Comparison of ENCODE assay signal across 8 mouse cellular contexts in genomic region chr7:64064460-64065241, GRCm38 (mm10).
A peak's percentile ranks its signal among the peaks of the same experiment; 100 is the strongest.
DNase-seq lines count a peak whose midpoint lies in the region; ATAC-seq and TF ChIP-seq lines count a peak whose summit lies in the region.

No protein-coding gene starts in this region.

- H3K4me2 ChIP-seq in heart, embryonic 16.5 days (ENCODE audit: low read depth, low read length): no peak overlapping the region
- no peak overlapping the region for H3K4me2 ChIP-seq in stomach, embryonic 16.5 days (ENCODE audit: low read depth, low read length)
- H3K4me2 ChIP-seq in hindbrain, embryonic 16.5 days (ENCODE audit: low read length): no peak overlapping the region
- no peak overlapping the region for H3K4me2 ChIP-seq in hindbrain, embryonic 11.5 days (replicated peaks; ENCODE audit: low read depth, low read length)

- no peaks in the 10 kb centered on the region for H3K9me3 ChIP-seq in heart, embryonic 16.5 days (replicated peaks; ENCODE audit: control insufficient read depth, low read length)
- H3K9me3 ChIP-seq in stomach, embryonic 16.5 days (replicated peaks; ENCODE audit: control insufficient read depth, low read length): no peaks in the 10 kb centered on the region
- no peaks in the 10 kb centered on the region for H3K9me3 ChIP-seq in hindbrain, embryonic 16.5 days (ENCODE audit: control insufficient read depth, low read length)
- no peaks in the 10 kb centered on the region for H3K9me3 ChIP-seq in hindbrain, embryonic 11.5 days (ENCODE audit: control insufficient read depth, low read length)

- H3K4me1 ChIP-seq in cerebellum, adult 2 months (ENCODE audit: control insufficient read depth, insufficient read depth, low read length): peaks cover 8% of the 10 kb centered on the region
- H3K4me1 ChIP-seq in heart, embryonic 16.5 days (ENCODE audit: control insufficient read depth, insufficient read depth, low read length): peaks cover 7% of the 10 kb centered on the region
- H3K4me1 ChIP-seq in stomach, embryonic 16.5 days (ENCODE audit: control insufficient read depth, insufficient read depth, low read length): peaks cover 7% of the 10 kb centered on the region; the same call in 1 of the 2 replicates
- no peaks in the 10 kb centered on the region for H3K4me1 ChIP-seq in hindbrain, embryonic 16.5 days (ENCODE audit: control insufficient read depth, insufficient read depth, low read depth, low read length)
- no peaks in the 10 kb centered on the region for H3K4me1 ChIP-seq in hindbrain, embryonic 11.5 days (replicated peaks; ENCODE audit: control insufficient read depth, insufficient read depth, low read length)

- intact Hi-C loops in left cerebral cortex, postnatal 4 days (cut with DNase I): no loop called here

- H3K27ac ChIP-seq in cerebellum, adult 2 months (ENCODE audit: insufficient read depth, low read length): no peak overlapping the region
- peak overlapping the region; percentile 66 for H3K27ac ChIP-seq in heart, embryonic 16.5 days (ENCODE audit: low read length)
- H3K27ac ChIP-seq in stomach, embryonic 16.5 days (ENCODE audit: low read length): no peak overlapping the region
- H3K27ac ChIP-seq in hindbrain, embryonic 16.5 days (ENCODE audit: low read depth, low read length): no peak overlapping the region
- H3K27ac ChIP-seq in hindbrain, embryonic 11.5 days (ENCODE audit: low read depth, low read length): no peak overlapping the region

- WGBS in cerebellum, adult 2 months: 39% methylated on average over 7 of the region's 7 CpGs
- WGBS in heart, embryonic 16.5 days: 48% methylated on average over 7 of the region's 7 CpGs
- WGBS in stomach, embryonic 16.5 days: 61% methylated on average over 7 of the region's 7 CpGs
- 72% methylated on average over 7 of the region's 7 CpGs for WGBS in hindbrain, embryonic 16.5 days
- 89% methylated on average over 7 of the region's 7 CpGs for WGBS in hindbrain, embryonic 11.5 days

- TF ChIP-seq CTCF in cerebellum, adult 2 months (IDR thresholded peaks at IDR 0.05; ENCODE audit: borderline replicate concordance, insufficient read depth, low read depth, low read length): no peak

- no peaks in the 10 kb centered on the region for H3K27me3 ChIP-seq in cerebellum, adult 2 months (ENCODE audit: control insufficient read depth, insufficient read depth, low read length)
- no peaks in the 10 kb centered on the region for H3K27me3 ChIP-seq in heart, embryonic 16.5 days (ENCODE audit: control insufficient read depth, insufficient read depth, low read length)
- H3K27me3 ChIP-seq in stomach, embryonic 16.5 days (ENCODE audit: control insufficient read depth, insufficient read depth, low read length): no peaks in the 10 kb centered on the region
- H3K27me3 ChIP-seq in hindbrain, embryonic 16.5 days (replicated peaks; ENCODE audit: control insufficient read depth, insufficient read depth, low read length): no peaks in the 10 kb centered on the region
- no peaks in the 10 kb centered on the region for H3K27me3 ChIP-seq in hindbrain, embryonic 11.5 days (ENCODE audit: control insufficient read depth, insufficient read depth, low read length)

- peak; percentile 85 for ATAC-seq in heart, embryonic 16.5 days (replicated peaks; ENCODE audit: extremely low read depth, insufficient read depth, low FRiP score)
- peak; percentile 80; the same call in 1 of the 2 replicates for ATAC-seq in stomach, embryonic 16.5 days (ENCODE audit: insufficient read depth, low FRiP score)
- no peak for ATAC-seq in hindbrain, embryonic 16.5 days
- ATAC-seq in hindbrain, embryonic 11.5 days (ENCODE audit: low FRiP score): no peak

- H3K9ac ChIP-seq in heart, embryonic 16.5 days (ENCODE audit: low read length): no peak overlapping the region
- no peak overlapping the region for H3K9ac ChIP-seq in stomach, embryonic 16.5 days (ENCODE audit: low read length)
- H3K9ac ChIP-seq in hindbrain, embryonic 16.5 days (ENCODE audit: low read depth, low read length): no peak overlapping the region
- H3K9ac ChIP-seq in hindbrain, embryonic 11.5 days (ENCODE audit: low read depth, low read length): no peak overlapping the region

- H3K4me3 ChIP-seq in cerebellum, adult 2 months (replicated peaks; ENCODE audit: insufficient read depth, low read depth, low read length): no peak overlapping the region
- no peak overlapping the region for H3K4me3 ChIP-seq in heart, embryonic 16.5 days (ENCODE audit: low read length)
- no peak overlapping the region for H3K4me3 ChIP-seq in stomach, embryonic 16.5 days (replicated peaks; ENCODE audit: low read length)
- no peak overlapping the region for H3K4me3 ChIP-seq in hindbrain, embryonic 16.5 days (ENCODE audit: low read length)
- H3K4me3 ChIP-seq in hindbrain, embryonic 11.5 days (ENCODE audit: low read depth, low read length): no peak overlapping the region

- peak; percentile 56 for DNase-seq in layer of hippocampus, adult 11-12 months (ENCODE audit: low spot score)
- DNase-seq in layer of hippocampus, postnatal 14 days (ENCODE audit: low spot score in 2 of 2): no peak
- DNase-seq in cerebellum, adult 2 months: peak; percentile 73 to 85
- DNase-seq in left cerebral cortex, postnatal 4 days: peak; percentile 46
- DNase-seq in hindbrain, embryonic 11.5 days (ENCODE audit: low spot score): no peak

- H3K36me3 ChIP-seq in heart, embryonic 16.5 days (ENCODE audit: control insufficient read depth, insufficient read depth): no peaks in the 10 kb centered on the region
- H3K36me3 ChIP-seq in stomach, embryonic 16.5 days (ENCODE audit: control insufficient read depth, insufficient read depth, low read length): no peaks in the 10 kb centered on the region
- no peaks in the 10 kb centered on the region for H3K36me3 ChIP-seq in hindbrain, embryonic 16.5 days (ENCODE audit: control insufficient read depth, insufficient read depth, low read length)
- H3K36me3 ChIP-seq in hindbrain, embryonic 11.5 days (ENCODE audit: control insufficient read depth, insufficient read depth, low read length): no peaks in the 10 kb centered on the region

- no peak for TF ChIP-seq POLR2A in cerebellum, adult 2 months (IDR thresholded peaks at IDR 0.05; ENCODE audit: borderline replicate concordance, insufficient read depth, low read length)

Comparison
In these comparisons a context has a peak if more than half of its experiments do, and no peak if none do; other contexts are left out.
1. DNase-seq: peak in layer of hippocampus, adult 11-12 months (single experiment), cerebellum, adult 2 months (2 of 2) and left cerebral cortex, postnatal 4 days (single experiment); none in layer of hippocampus, postnatal 14 days (0 of 2) and hindbrain, embryonic 11.5 days (single experiment).
2. ATAC-seq: peak in heart, embryonic 16.5 days (single experiment) and stomach, embryonic 16.5 days (single experiment); none in hindbrain, embryonic 16.5 days (single experiment) and hindbrain, embryonic 11.5 days (single experiment).